In genomic region chr10:13016573-13016972, GRCm38 (mm10) we compare ENCODE assay signal across 9 mouse cellular contexts. TPM values are rescaled to one million over a fixed set of nuclear protein-coding genes. Genes with fewer than 3 reads are reported as not detected.
DNase-seq lines count a peak whose midpoint lies in the region; ATAC-seq and TF ChIP-seq lines count a peak whose summit lies in the region.
"Had no signal": no experiment of that assay in that cellular context is flagged by ENCODE, and none has a peak within 500 bp of the region (broad histone marks: within the 10 kb centered on the region; RNA-seq: fewer than 3 reads in every experiment).

No protein-coding gene starts in this region.

- H3K4me3 ChIP-seq in embryonic facial prominence, embryonic 10.5 days = no peak overlapping the region
- H3K4me3 ChIP-seq in lung, embryonic 15.5 days = no peak overlapping the region

- H3K9ac ChIP-seq in lung, embryonic 15.5 days = no peak overlapping the region

- no peaks in the 10 kb centered on the region for H3K4me1 ChIP-seq in embryonic facial prominence, embryonic 10.5 days
- H3K4me1 ChIP-seq in lung, embryonic 15.5 days = no peaks in the 10 kb centered on the region

- peak; percentile 61 for TF ChIP-seq CTCF in Patski (IDR thresholded peaks at IDR 0.05)

- in situ Hi-C loops in Patski (cut with MboI; ENCODE audit: low pct_unique_long_range_greater_than_20kb) = loop anchor here (5.0 kb wide), 1 partner anchor 1371 kb away; no protein-coding TSS in a partner anchor

- 29% methylated on average over 4 of the region's 4 CpGs for WGBS in embryonic facial prominence, embryonic 10.5 days
- 20% methylated on average over 4 of the region's 4 CpGs for WGBS in large intestine, adult 2 months
- 25% methylated on average over 4 of the region's 4 CpGs for WGBS in lung, embryonic 15.5 days

- CTCF ChIA-PET in Patski (lab: Charles Lee) = interaction anchor here (0.6 to 1.4 kb wide), 4 partner anchors 18 to 773 kb away, joined by 3 read pairs; no protein-coding TSS in a partner anchor

- no peak overlapping the region; the same call in 1 of the 2 replicates for H3K27ac ChIP-seq in embryonic facial prominence, embryonic 10.5 days (replicated peaks)
- H3K27ac ChIP-seq in lung, embryonic 15.5 days = no peak overlapping the region
- H3K27ac ChIP-seq: macrophage had no signal

- no peaks in the 10 kb centered on the region for H3K27me3 ChIP-seq in Patski
- no peaks in the 10 kb centered on the region for H3K27me3 ChIP-seq in embryonic facial prominence, embryonic 10.5 days (replicated peaks; ENCODE audit: low read depth, poor library complexity, severe bottlenecking)
- H3K27me3 ChIP-seq in lung, embryonic 15.5 days = no peaks in the 10 kb centered on the region

- intact Hi-C loops in heart, postnatal 36 days (cut with DNase I) = loop anchor here (2.0 to 10.0 kb wide), 3 partner anchors 70 to 1304 kb away; no protein-coding TSS in a partner anchor

- no peak for DNase-seq in cerebellum, adult 11-12 months
- DNase-seq in Patski (ENCODE audit: low read depth, low spot score) = peak; percentile 10
- DNase-seq in embryonic facial prominence, embryonic 10.5 days (ENCODE audit: low spot score) = peak; percentile 42
- peak; percentile 32 to 60 for DNase-seq in heart, postnatal 36 days
- DNase-seq in large intestine, adult 2 months (ENCODE audit: low read depth, low spot score) = peak; percentile 39
- peak; percentile 59 to 75 for DNase-seq in right cerebral cortex, adult 2 months (ENCODE audit: low spot score in 2 of 2)

- ATAC-seq in cerebellum, adult (ENCODE audit: insufficient number of reproducible peaks, low FRiP score, low TSS enrichment) = peak; percentile 54; the same call in 1 of the 2 replicates
- ATAC-seq in Patski = peak; percentile 56
- peak; percentile 49; the same call in 1 of the 2 replicates for ATAC-seq in lung, embryonic 15.5 days (ENCODE audit: borderline replicate concordance, extremely low read depth, low FRiP score, low TSS enrichment)

- no peak overlapping the region for H3K4me2 ChIP-seq in lung, embryonic 15.5 days

- H3K36me3 ChIP-seq in embryonic facial prominence, embryonic 10.5 days (replicated peaks) = peaks cover 5% of the 10 kb centered on the region; the same call in 1 of the 2 replicates
- H3K36me3 ChIP-seq in lung, embryonic 15.5 days = no peaks in the 10 kb centered on the region

- no peaks in the 10 kb centered on the region for H3K9me3 ChIP-seq in embryonic facial prominence, embryonic 10.5 days
- H3K9me3 ChIP-seq in lung, embryonic 15.5 days = no peaks in the 10 kb centered on the region

- POLR2A ChIA-PET in Patski (lab: Charles Lee) = no interaction called here

RNA-seq across cellular contexts. Expression of gene Sf3b5, which starts 11.4 kb away (rescaled TPM):
- 17.3 TPM for polyA plus RNA-seq in Patski (2021)
- polyA plus RNA-seq in embryonic facial prominence, embryonic 10.5 days (2016; fragmentation: Nextera tagmentation; extraction: Ambion mirVana) = 44.8 and 47.2 TPM in 2 replicates
- 1 to 10 TPM; 6.5 to 7.1 TPM for total RNA-seq in heart, postnatal 36 days (2021)
- polyA plus RNA-seq in large intestine, adult 2 months (2012; rRNA removed) = 26.7 and 28.5 TPM in 2 replicates
- 35.8 and 37.5 TPM in 2 replicates for polyA plus RNA-seq in lung, embryonic 15.5 days (2015; fragmentation: Nextera tagmentation; extraction: Ambion mirVana)

RNA-seq across cellular contexts. Expression of gene Plagl1, which starts 43.7 kb away (rescaled TPM):
- polyA plus RNA-seq in Patski (2021) = 0.73 TPM
- polyA plus RNA-seq in embryonic facial prominence, embryonic 10.5 days (2016; fragmentation: Nextera tagmentation; extraction: Ambion mirVana) = 69.6 and 77.8 TPM in 2 replicates
- 1 to 10 TPM; 7.2 to 8.4 TPM for total RNA-seq in heart, postnatal 36 days (2021)
- 4.2 and 6.1 TPM in 2 replicates for polyA plus RNA-seq in large intestine, adult 2 months (2012; rRNA removed)
- 134 and 135 TPM in 2 replicates for polyA plus RNA-seq in lung, embryonic 15.5 days (2015; fragmentation: Nextera tagmentation; extraction: Ambion mirVana)

RNA-seq across cellular contexts. Expression of gene Stx11, which starts 52.5 kb away (rescaled TPM):
- polyA plus RNA-seq in Patski (2021) = 4.2 TPM
- polyA plus RNA-seq in embryonic facial prominence, embryonic 10.5 days (2016; fragmentation: Nextera tagmentation; extraction: Ambion mirVana) = 1.0 and 1.4 TPM in 2 replicates
- 1 to 10 TPM; 1.3 to 2.2 TPM for total RNA-seq in heart, postnatal 36 days (2021)
- 1.6 and 2.3 TPM in 2 replicates for polyA plus RNA-seq in large intestine, adult 2 months (2012; rRNA removed)
- 2.0 and 5.3 TPM in 2 replicates for polyA plus RNA-seq in lung, embryonic 15.5 days (2015; fragmentation: Nextera tagmentation; extraction: Ambion mirVana)
